Mouse (Mus musculus) liver, postnatal 0 days (tissue): ENCODE results near the gene Tacr2.

Source experiments
- CTCF ChIP-seq: sonication (generic); IDR thresholded peaks from 2 replicates; pipeline ENCODE4 v1.5.1; 2016; ENCODE audit warnings: antibody characterized with exemption, low read depth
- EP300 ChIP-seq: IDR thresholded peaks from 2 replicates; pipeline ENCODE4 v1.6.1; 2016; ENCODE audit warnings: antibody characterized with exemption, low read depth, mild to moderate bottlenecking

- TF ChIP-seq CTCF (no peak), EP300 (no peak)
Observed at GRCm38 (mm10) chr10:62220732-62221514, 31.3 kb upstream of the Tacr2 start.
